Mouse (Mus musculus) left cerebral cortex, postnatal 36 days (tissue): Measurements from ENCODE around the gene Slc35e3. TPM values are rescaled to one million over a fixed set of nuclear protein-coding genes. Genes with fewer than 3 reads are reported as not detected.
"Not testable (repeated sequence)": the region's sequence is repeated elsewhere in the genome, so short reads cannot be mapped to it uniquely, and the experiment has no call there.

Experiments used
- DNase-seq, 2 experiments: peaks; one replicate each; pipeline ENCODE4 v3.0.0; 2021 to 2022; ENCODE audit warnings: low spot score in 2 of 2, mixed read lengths in 1 of 2
- intact Hi-C: fragments of 180-260 bp; cut with DNase I; formaldehyde crosslinking; loops from one replicate; pipeline ENCODE4 v1.15.1; 2025
- total RNA-seq, 2 experiments: library from RNA; stranded (reverse); gene quantifications; 2 replicates each; pipeline ENCODE4 v1.2.3; 2021

The Slc35e3 gene
- total RNA-seq, 2 experiments from 2014 or later: 30.2 to 30.9 TPM

DNA sequence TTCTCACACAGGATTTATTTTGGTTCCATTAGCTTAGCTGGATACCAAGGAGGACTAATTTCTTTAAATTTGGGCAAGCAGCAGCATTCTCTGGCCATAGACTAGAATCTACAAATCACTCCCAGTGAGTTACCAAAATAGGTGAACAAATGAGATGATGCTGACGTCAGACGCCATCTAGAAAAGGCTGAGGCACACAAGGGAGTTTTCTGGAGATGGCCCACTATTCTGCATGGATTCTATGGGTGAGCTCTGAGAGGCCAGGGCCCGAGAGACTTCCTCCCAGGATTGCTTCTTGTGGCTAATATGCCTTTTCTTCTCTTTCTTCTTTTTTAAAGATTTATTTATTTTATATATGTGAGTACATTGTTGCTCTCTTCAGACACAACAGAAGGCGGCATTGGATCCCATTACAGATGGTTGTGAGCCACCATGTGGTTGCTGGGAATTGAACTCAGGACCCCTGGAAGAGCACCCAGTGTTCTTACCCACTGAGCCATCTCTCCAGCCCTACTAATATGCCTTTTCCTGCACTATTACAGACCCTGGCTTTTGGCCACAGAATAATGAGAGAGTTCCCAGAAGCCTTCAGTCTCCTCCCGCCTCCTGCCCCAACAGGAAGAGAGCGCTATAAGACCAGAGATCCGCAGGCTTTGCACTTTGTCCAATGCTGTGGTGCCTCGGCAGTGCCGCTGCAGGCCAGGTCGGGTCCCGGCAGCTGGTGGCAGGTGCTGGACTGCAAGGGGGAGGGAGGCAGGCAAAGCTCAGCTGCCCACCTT lies 19.1 kb upstream of the Slc35e3 start:
- intact Hi-C loops: no loop called here
- DNase-seq: no peak

DNA sequence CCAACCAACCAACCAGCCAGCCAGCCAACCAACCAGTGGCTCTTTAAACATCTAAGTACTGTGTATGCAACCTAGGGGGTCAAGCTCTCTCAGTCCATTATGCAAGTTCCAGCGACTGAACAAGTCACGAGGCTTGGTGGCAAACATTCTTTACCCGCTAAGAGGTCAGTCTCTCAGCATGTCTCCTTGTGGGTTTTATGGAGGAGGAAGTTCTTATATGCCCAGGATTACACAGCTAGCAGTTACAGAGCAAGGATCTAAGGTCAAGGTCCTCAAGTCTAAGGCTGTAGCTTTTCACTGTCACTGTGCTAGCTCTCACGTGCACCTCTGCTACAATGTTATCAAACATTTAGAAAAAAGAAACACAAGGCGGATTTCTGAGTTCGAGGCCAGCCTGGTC lies 18.4 kb upstream of the Slc35e3 start:
- no peak for DNase-seq
- intact Hi-C loops: no loop called here

DNA sequence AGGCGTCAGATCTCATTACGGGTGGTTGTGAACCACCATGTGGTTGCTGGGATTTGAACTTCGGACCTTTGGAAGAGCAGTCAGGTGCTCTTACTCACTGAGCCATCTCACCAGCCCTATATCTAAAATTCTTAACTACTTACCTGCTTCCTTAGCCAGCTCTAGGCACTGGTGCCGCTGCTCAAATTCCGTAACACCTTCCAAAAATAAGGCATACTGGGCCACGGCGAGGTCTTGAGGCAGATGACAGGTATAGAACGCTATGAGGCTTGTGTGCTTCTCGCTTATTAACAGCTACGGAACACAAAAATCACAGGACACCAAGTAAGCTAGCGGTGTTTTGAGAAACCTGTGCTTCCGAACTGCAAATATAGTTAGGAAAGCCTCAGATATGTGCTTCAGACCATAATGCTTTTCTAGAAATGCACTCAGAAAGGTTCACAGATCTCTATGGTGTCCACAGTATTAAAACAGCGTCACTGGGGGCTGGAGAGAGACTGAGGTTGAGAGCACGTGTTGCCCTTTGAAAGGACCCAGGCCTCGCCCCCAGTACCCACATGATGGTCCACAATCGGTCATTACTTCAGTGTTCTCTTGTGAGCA lies 17.5 kb upstream of the Slc35e3 start:
- no peak for DNase-seq
- intact Hi-C loops: no loop called here

DNA sequence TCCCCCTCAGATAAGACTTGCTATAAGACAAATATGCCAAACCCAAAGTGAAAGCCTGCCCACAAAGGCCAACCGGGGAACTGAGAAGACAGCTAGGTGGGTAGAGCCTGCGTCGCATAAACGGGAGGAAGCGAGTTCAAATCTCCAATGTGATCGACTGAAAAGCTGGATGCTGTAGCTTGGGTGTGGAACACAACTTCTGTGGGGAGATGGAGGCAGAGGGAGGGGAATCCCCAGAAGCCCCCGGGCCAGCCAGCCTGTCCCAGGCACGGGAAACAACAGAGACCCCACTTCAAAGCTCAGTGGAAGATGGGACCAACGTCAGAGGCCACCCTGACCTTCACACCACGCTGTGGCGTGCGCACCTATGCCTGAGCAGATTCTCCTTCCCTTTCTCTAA lies 16.8 kb upstream of the Slc35e3 start:
- intact Hi-C loops: no loop called here

DNA sequence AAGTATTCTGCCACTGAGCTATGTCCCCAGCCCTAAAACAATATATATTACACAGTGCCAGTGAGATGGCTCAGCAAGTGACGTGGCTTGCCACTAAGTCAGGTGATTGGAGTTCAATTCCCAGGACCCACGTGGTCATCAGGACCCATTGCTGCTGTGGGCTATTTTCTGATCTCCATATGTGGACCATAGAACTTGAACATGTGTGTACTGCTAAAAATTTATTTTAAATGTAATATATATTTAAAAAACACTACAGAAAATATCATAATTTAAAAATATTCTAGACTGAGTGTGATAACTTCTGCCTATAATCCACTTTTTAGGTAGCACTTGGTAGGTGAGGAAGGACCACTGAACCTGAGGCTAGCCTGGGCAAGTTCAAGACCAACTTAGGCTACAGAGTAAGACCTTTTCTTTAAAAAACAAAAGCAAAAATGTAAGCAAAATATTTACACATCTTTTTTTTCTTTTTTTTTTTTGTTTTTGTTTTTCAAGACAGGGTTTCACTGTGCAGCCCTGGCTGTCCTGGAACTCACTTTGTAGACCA lies 16.2 kb upstream of the Slc35e3 start:
- no peak for DNase-seq
- intact Hi-C loops: no loop called here

More for the DNA sequence above, 16.8 kb upstream of the Slc35e3 start:
- DNase-seq: no peak

DNA sequence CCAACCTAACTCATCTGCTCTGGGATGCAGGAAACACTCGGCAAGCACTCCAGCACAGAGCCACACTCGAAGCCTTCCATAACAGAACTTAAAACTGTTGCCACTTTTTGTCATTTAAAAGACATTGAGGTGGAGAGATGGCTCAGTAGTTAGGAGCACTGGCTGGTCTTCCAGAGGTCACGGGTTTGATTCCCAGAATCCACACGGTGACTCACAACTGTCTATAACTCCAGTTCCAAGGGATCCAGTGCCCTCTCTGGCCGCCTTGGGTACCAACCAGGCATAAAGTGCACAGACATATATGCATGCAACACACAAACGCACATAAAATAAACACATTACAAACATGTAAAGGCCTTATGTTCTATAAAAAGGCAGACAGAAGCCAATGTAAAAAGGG lies 15.4 kb upstream of the Slc35e3 start:
- intact Hi-C loops: no loop called here
- DNase-seq: no peak

DNA sequence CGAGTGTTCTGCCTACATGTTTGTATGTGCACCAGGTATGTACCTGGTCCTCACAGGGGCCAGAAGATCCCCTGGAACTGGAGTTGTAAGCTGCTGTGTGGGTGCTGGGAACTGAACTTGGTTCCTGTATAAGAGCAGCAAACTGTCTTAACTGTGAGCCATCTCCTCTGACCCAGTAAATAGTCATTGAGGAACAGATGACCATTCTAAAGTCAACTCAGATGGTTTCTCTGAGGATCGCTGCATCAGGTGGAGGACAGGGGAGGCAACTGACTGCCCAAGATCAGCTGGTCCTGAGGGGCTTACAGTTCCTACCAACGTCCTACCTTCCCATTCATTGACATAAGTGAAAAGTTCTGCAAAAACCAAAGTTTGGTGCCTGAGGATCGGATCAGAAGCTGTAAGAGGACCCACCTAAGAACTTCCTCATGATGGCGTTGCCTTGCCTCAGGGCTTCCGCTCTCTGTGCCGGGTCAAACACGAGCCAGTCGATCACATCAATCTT lies 14.7 kb upstream of the Slc35e3 start:
- no peak for DNase-seq

DNA sequence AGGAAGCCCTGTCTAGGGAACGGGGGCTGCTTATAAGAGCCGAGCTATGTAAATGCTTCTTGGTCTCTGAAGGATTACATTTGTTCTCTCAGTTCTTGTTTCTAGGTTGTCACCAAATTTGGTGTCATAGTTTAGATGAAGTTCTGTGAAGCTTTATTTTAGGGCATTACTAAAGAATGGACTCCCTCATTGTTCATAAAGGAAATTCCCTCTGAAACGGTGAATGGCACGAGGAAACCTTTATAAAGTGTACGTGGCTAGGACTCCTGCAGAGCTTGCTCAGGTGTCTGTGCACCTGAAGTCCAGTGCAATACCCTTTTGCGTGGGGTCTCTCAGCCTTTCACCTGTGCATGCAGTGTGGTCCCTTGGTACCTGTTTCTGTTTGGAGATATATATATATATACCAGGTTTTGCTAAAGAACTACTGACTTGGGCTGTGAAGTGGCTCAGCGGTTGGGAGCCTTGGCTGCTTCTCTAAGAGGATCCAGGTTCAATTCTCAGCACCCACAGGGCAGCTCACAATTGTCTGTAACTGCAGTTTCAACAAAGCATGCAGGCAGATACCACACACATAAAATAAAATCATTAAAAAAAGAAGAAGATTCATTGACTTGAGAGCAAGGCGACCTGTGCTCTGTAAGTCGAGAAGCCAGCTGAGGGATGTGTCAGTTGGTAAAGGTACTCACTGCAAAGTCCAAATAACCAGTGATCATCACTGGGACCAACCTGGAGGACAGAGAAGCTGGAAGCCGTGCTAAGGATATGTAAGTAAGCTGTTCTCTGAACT lies 13.9 kb upstream of the Slc35e3 start:
- no peak for DNase-seq
- intact Hi-C loops: no loop called here

More for the DNA sequence above, 14.7 kb upstream of the Slc35e3 start:
- intact Hi-C loops: no loop called here

DNA sequence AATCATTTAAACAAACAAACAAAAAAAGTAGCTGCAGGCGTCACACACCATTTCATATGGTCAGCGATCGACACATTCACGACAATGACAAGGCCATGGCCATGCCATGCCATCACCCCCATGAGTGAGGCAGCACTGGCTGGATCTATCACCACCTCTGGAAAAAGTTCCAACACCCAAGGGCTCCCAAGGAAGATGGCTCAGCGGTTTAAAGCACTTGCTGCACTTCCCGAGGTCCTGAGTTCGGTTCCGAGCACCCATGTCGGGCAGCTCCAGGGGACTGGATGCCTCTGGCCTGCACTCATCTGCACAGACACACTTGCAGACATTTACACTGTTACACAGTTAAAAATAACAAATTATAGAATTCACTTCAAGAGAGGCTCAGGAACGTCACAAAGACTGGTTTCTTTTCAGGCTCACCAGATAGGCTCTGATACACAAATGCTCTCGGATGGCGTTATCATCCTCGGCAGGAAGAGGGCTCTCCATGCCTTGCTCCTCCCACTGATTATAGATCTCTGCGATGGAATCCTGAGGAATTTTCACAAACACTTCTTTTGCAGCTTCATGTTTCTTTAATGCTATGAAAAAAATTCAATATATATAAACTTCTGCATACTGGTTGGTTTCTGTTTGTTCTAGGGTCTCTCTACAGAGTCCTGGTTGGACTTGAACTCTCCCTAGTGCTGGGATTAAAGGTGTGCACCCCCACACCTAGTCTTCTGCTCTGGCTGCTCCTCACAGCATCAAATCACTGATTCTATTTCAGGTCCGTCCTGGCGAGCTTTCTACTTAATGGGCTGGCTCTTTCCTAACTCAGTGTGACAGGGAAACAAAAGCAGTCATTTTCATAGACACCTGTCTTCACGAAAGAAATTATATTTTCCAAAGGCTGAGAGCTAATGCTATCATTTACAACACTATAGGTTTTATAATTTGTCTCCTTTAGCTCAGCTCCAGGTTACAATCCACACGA lies 12.9 kb upstream of the Slc35e3 start:
- no peak for DNase-seq
- intact Hi-C loops: no loop called here

DNA sequence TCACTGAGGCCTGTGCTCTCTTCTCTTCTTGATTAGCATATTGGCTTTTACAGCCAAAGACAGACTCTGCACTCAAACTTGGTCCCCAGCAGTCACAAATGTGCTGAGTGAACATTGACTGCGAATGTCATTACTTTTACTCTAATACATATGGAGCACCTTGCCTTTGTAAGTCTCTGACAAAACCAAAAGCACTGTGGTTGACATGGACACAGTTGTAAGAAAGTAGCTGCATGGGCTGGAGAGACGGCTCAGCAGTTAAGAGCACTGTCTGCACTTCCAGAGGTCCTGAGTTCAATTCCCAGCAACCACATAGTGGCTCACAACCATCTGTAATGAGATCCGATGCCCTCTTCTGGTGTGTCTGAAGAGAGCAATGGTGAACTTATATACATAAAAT lies 12.2 kb upstream of the Slc35e3 start:
- DNase-seq, intact Hi-C loops: not testable (repeated sequence)

DNA sequence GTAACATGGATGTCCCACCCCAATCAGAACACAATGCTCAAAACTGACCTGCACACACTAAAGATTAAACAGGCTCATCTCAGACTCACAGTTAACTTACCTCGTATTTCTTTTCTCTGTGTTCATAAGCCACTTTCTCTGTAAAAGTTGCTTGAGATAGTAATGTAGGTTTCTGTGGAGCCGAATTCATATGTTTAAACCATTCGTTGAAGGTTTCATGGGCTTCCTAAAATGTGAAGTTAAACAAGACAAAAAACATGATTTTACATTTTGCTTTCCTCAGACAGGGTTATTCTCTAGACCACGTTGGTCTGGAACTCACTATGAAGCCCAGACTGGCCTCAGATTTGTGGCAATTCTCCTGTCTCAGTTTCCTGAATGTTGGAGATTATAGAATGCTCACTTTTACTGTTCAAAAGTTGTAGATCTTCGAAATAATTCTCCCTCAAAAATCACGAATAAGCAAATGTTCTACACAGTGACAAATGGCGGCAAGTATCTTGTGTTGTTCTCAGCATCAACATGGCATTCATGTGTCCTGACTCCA lies 11.7 kb upstream of the Slc35e3 start:
- DNase-seq: no peak
- intact Hi-C loops: no loop called here

DNA sequence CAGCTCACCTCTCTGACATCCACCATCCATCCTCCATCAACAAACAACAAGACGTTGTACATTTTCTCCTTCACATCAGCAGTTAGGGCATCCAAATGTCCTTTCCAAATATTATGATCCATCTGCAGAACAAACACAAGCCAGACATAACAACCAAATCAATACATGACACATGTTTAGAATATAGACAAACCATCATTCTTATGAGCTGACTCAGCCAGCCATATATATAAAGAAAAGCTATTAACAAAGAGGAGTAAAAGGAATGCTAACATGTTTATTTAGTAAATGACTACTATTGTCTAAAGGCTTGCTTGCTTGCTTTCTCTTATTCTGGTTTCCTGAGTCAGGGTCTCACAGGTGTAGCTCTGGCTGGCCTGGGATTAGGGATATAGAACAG lies 11.1 kb upstream of the Slc35e3 start:
- intact Hi-C loops: no loop called here
- no peak for DNase-seq

DNA sequence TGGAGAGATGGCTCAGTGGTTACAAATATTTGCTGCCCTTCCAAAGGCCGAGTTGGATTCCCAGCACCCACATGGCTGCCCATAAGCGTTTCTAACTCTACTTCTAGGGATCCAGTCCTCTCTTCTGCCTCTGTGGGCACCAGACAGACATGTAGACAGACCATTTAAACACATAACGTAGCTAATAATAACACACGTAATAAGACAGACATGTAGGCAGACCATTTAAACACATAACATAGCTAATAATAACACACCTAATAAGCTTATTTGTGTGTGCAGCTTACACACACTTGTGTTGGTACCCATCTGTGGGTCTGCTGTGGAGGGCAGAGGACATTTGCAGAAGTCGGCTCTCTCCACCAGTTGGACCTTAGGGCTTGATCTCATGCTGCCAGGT lies 10.6 kb upstream of the Slc35e3 start:
- DNase-seq: no peak
- intact Hi-C loops: no loop called here

DNA sequence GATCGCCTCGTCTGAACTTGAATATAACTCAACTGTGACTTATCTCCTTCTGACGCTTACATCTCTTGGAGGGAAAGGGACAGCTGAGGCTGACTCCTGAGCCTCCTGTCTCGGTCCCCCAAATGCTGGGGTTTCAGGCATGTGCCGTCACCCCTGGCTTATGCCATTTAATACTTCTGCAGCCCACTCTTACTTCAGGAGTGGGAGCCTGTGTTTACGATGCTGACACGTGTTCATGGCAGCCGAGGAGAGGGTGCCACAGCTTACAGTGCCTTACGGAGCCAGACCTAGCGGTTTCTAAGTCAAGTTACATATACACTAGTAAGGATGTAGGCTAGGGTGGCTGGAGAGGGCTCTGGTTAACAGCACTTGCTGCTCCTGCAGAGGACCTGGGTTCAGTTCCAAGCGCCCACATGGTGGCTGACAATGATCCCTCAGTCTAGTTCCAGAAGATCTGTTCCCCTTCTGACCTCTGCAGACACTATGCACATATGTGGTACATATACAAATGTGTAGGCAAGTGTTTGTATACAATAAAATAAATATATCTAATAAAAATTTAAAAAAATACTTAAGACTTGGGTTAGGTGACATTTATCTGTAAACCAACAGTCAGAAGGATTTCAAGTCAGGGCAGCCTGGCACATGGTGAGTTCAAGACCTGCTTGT lies 9.8 kb upstream of the Slc35e3 start:
- no peak for DNase-seq
- intact Hi-C loops: no loop called here

DNA sequence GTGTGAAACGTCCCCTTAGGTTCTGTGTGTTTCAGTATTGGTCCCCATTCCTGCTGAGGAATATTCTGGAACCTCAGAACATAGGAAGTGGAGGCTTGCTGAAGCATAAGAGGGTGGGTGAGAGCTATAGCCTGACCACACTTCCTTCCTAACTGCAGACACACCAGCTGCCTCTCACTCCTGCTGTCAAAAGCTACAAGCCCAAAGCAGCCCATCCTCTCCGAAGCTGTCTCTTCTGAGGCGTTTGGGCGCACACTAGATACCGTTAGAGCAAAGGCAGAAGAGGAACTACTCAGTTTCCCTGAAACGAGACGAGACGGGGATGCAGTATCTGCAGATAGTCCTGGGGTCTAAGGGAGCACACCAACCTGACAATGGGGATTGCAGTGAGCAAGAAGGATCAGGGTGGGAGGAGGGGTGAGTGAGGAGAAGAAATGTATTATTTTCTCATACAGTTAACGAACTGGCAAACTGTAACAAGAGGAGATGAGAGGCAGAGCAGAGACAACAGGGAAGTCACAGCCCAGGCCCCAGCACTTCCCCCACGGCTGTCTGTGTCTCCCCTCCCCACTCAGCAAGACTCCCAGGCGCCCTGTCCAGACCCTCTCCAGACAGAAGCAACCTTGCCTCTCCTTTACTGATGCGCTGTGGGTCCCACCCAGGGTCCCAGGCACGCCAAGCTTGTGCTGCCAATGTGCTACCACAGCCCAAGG lies 9.1 kb upstream of the Slc35e3 start:
- intact Hi-C loops: no loop called here
- DNase-seq: no peak

DNA sequence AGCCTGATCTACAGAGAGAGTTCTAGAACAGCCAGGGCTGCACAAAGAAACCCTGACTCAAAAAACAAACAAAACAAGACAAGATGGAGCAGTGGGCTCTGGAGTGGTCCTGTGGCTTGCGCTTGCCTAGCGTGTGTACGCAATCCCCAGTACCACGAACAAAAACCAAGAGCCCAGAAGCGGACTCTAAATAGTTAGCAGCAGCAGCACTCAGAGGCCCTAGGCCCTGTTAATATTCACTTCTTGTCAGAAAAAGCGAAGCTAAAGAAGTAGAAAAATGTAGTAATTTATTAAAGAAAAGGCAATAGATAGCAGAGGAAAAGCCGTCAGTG lies 8.4 kb upstream of the Slc35e3 start:
- intact Hi-C loops: no loop called here

DNA sequence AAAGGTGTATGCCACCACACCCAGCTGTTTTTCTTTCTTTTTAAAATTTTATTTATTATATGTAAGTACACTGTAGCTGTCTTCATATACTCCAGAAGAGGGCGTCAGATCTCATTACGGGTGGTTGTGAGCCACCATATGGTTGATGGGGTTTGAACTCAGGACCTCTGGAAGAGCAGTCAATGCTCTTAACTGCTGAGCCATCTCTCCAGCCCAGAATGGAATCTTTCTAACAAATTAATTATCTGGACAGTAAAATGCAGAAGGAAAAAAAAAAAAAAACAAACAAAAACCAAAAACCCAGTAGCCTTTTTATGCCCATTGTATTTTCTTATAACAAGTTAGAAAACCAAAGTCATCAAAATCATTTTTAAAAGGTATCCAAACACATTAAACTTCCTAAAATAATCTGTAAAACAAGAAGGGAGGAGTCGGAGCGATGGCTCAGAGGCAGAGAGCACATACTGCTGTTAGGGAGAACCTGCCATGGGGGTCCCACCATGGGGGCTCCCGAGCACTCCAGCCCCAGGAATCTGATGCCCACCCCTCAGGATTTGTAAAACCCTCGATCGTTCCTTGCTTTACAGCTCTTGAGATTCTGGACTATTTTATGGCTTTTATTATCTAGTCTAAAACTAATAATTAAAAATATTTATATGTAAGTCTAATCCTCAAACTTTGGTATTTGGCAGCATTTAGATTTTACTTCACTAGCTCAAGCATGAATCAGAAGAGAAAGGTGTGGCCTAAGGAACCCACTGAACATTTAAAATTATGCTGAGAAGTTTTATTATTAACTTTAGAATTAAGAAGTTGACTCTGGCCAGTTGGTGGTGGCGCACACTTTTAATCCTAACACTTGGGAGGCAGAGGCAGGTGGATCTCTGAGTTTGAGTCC lies 7.8 kb upstream of the Slc35e3 start:
- DNase-seq: no peak
- intact Hi-C loops: no loop called here

More for the DNA sequence above, 8.4 kb upstream of the Slc35e3 start:
- DNase-seq: no peak
